Mouse (Mus musculus): ENCODE data around the gene Hist1h4n. TPM values are rescaled to one million over a fixed set of nuclear protein-coding genes. Genes with fewer than 3 reads are reported as not detected.
"Not testable (repeated sequence)": the region's sequence is repeated elsewhere in the genome, so short reads cannot be mapped to it uniquely, and the experiment has no call there.

Hist1h4n gene
- total RNA-seq, 1 experiment: 3,405 TPM

GRCm38 (mm10) chr13:21783734-21784161 is 48.2 kb downstream of the Hist1h4n start:
- H3K9me3 ChIP-seq (ENCODE audit: control insufficient read depth, insufficient read depth, low read depth, low read length): no peaks in the 10 kb centered on the region
- no peaks in the 10 kb centered on the region for H3K36me3 ChIP-seq (ENCODE audit: control insufficient read depth, insufficient read depth, low read length, poor library complexity, severe bottlenecking)
- H3K4me1 ChIP-seq (ENCODE audit: control insufficient read depth in 2 of 2, insufficient read depth in 2 of 2, low read length in 2 of 2, poor library complexity in 1 of 2): peaks cover 0 to 2% of the 10 kb centered on the region in 2 experiments; a peak in 2 of 4 replicates
- peak overlapping the region; percentile 40; the same call in 1 of the 2 replicates for H3K27ac ChIP-seq (ENCODE audit: insufficient read depth, low read depth, low read length, poor library complexity, severe bottlenecking)
- peak overlapping the region; percentile 13 to 30; a peak in 2 of 4 replicates for H3K4me3 ChIP-seq (ENCODE audit: insufficient read depth in 1 of 2, low read depth in 1 of 2, low read length in 2 of 2, poor library complexity in 1 of 2, severe bottlenecking in 1 of 2)
- peak overlapping the region; percentile 38; the same call in 1 of the 2 replicates for H3K9ac ChIP-seq (ENCODE audit: insufficient read depth, low read depth, low read length, poor library complexity, severe bottlenecking)
- peak; percentile 58 for DNase-seq (ENCODE audit: low read depth, low spot score)
- TF ChIP-seq ZNF384 (IDR thresholded peaks at IDR 0.05; ENCODE audit: low read depth, low read length) (peak; percentile 87), ZC3H11A (IDR thresholded peaks at IDR 0.05; ENCODE audit: borderline replicate concordance, low read depth, low read length) (no peak), CHD2 (IDR thresholded peaks at IDR 0.05; ENCODE audit: low read depth, low read length) (no peak), MAFK (IDR thresholded peaks at IDR 0.05; ENCODE audit: insufficient read depth, low read depth, low read length) (no peak)
- in situ Hi-C loops (cut with MboI; ENCODE audit: low sequenced_read_pairs in 2 of 2, unreplicated experiment in 2 of 2): no loop called here

GRCm38 (mm10) chr13:21783255-21783617 is 48.8 kb downstream of the Hist1h4n start, which contains the start of gene Hist1h3i:
Gene Hist1h3i, minus strand, starts transcription at chr13:21783370.
- no peaks in the 10 kb centered on the region for H3K9me3 ChIP-seq (ENCODE audit: control insufficient read depth, insufficient read depth, low read depth, low read length)
- peak; percentile 66 for DNase-seq (ENCODE audit: low read depth, low spot score)
- peak within 1 kb of the TSS; percentile 32 to 69 for H3K4me3 ChIP-seq (ENCODE audit: insufficient read depth in 1 of 2, low read depth in 1 of 2, low read length in 2 of 2, poor library complexity in 1 of 2, severe bottlenecking in 1 of 2)
- TF ChIP-seq MAFK (IDR thresholded peaks at IDR 0.05; ENCODE audit: insufficient read depth, low read depth, low read length) (peak; percentile 76; the same call in 1 of the 2 replicates), ZC3H11A (IDR thresholded peaks at IDR 0.05; ENCODE audit: borderline replicate concordance, low read depth, low read length) (no peak)
- peaks cover 0 to 2% of the 10 kb centered on the region in 2 experiments; a peak in 2 of 4 replicates for H3K4me1 ChIP-seq (ENCODE audit: control insufficient read depth in 2 of 2, insufficient read depth in 2 of 2, low read length in 2 of 2, poor library complexity in 1 of 2)
- H3K9ac ChIP-seq (ENCODE audit: insufficient read depth, low read depth, low read length, poor library complexity, severe bottlenecking): peak within 1 kb of the TSS; percentile 79
- in situ Hi-C loops (cut with MboI; ENCODE audit: low sequenced_read_pairs in 2 of 2, unreplicated experiment in 2 of 2): no loop called here
- no peaks in the 10 kb centered on the region for H3K36me3 ChIP-seq (ENCODE audit: control insufficient read depth, insufficient read depth, low read length, poor library complexity, severe bottlenecking)
- peak within 1 kb of the TSS; percentile 74 for H3K27ac ChIP-seq (ENCODE audit: insufficient read depth, low read depth, low read length, poor library complexity, severe bottlenecking)

GRCm38 (mm10) chr13:21782361-21783254 is 49.4 kb downstream of the Hist1h4n start:
- DNase-seq (ENCODE audit: low read depth, low spot score); in situ Hi-C loops (cut with MboI; ENCODE audit: low sequenced_read_pairs in 2 of 2, unreplicated experiment in 2 of 2); H3K4me1 ChIP-seq (ENCODE audit: control insufficient read depth in 2 of 2, insufficient read depth in 2 of 2, low read length in 2 of 2, poor library complexity in 1 of 2); H3K36me3 ChIP-seq (ENCODE audit: control insufficient read depth, insufficient read depth, low read length, poor library complexity, severe bottlenecking); H3K9me3 ChIP-seq (ENCODE audit: control insufficient read depth, insufficient read depth, low read depth, low read length): not testable (repeated sequence)
- Histone ChIP-seq H3K27ac (ENCODE audit: insufficient read depth, low read depth, low read length, poor library complexity, severe bottlenecking) (peak overlapping the region; percentile 74), H3K4me3 (ENCODE audit: insufficient read depth in 1 of 2, low read depth in 1 of 2, low read length in 2 of 2, poor library complexity in 1 of 2, severe bottlenecking in 1 of 2) (peak overlapping the region; percentile 32 to 69), H3K9ac (ENCODE audit: insufficient read depth, low read depth, low read length, poor library complexity, severe bottlenecking) (peak overlapping the region; percentile 79)
- 0 out of 2 replicates have a peak, but pooled peaks have one; percentile 16 for TF ChIP-seq HCFC1 (IDR thresholded peaks at IDR 0.05; ENCODE audit: borderline replicate concordance, insufficient read depth, low read length)

Other genes starting within 250 kb of the Hist1h4n start
- gene Olfr1362, start 218.2 kb downstream of the Hist1h4n start, total RNA-seq (2012; rRNA removed): not detected in 2 replicates
- 0.13 TPM in 1 of 2 replicates, not detected in the other for gene Olfr11, start 189.7 kb downstream of the Hist1h4n start, total RNA-seq (2012; rRNA removed)
- not detected in 2 replicates for gene Olfr1361, start 168.8 kb downstream of the Hist1h4n start, total RNA-seq (2012; rRNA removed)
- gene Olfr1360, start 154.8 kb downstream of the Hist1h4n start, total RNA-seq (2012; rRNA removed): not detected in 2 replicates
- gene Olfr1359, start 134.1 kb downstream of the Hist1h4n start, total RNA-seq (2012; rRNA removed): not detected in 2 replicates
- gene Hist1h2bl, start 116.1 kb downstream of the Hist1h4n start, total RNA-seq (2012; rRNA removed): 1,275 and 1,694 TPM in 2 replicates
- gene Hist1h2ai, start 115.8 kb downstream of the Hist1h4n start, total RNA-seq (2012; rRNA removed): 1,685 and 2,304 TPM in 2 replicates
- 2,227 and 2,394 TPM in 2 replicates for gene Hist1h3h, start 114.5 kb downstream of the Hist1h4n start, total RNA-seq (2012; rRNA removed)
- gene Hist1h2bm, start 110.2 kb downstream of the Hist1h4n start, total RNA-seq (2012; rRNA removed): 468 and 757 TPM in 2 replicates
- gene Hist1h4j, start 97.1 kb downstream of the Hist1h4n start, total RNA-seq (2012; rRNA removed): 158 and 260 TPM in 2 replicates
- 2,674 and 2,766 TPM in 2 replicates for gene Hist1h4k, start 81.7 kb downstream of the Hist1h4n start, total RNA-seq (2012; rRNA removed)
- 1,029 and 1,218 TPM in 2 replicates for gene Hist1h2ak, start 78.4 kb downstream of the Hist1h4n start, total RNA-seq (2012; rRNA removed)
- gene Hist1h2bn, start 78.1 kb downstream of the Hist1h4n start, total RNA-seq (2012; rRNA removed): 306 and 496 TPM in 2 replicates
- 619 and 849 TPM in 2 replicates for gene Hist1h1b, start 51.6 kb downstream of the Hist1h4n start, total RNA-seq (2012; rRNA removed)
- 874 and 1,089 TPM in 2 replicates for gene Hist1h3i, start 48.8 kb downstream of the Hist1h4n start, total RNA-seq (2012; rRNA removed)
- gene Hist1h2an, start 45.0 kb downstream of the Hist1h4n start, total RNA-seq (2012; rRNA removed): 657 and 889 TPM in 2 replicates
- 634 and 879 TPM in 2 replicates for gene Hist1h2bp, start 44.7 kb downstream of the Hist1h4n start, total RNA-seq (2012; rRNA removed)
- gene Hist1h2bq, start 22.0 kb downstream of the Hist1h4n start, total RNA-seq (2012; rRNA removed): 1,775 and 2,433 TPM in 2 replicates
- 669 TPM in 1 of 2 replicates, not detected in the other for gene Hist1h2ao, start 21.7 kb downstream of the Hist1h4n start, total RNA-seq (2012; rRNA removed)
- 9.8 and 22.8 TPM in 2 replicates for gene Hist1h4m, start 20.4 kb downstream of the Hist1h4n start, total RNA-seq (2012; rRNA removed)
- 3,404 and 3,578 TPM in 2 replicates for gene Hist1h2ap, start 1.3 kb upstream of the Hist1h4n start, total RNA-seq (2012; rRNA removed)
- gene Hist1h2br, start 1.5 kb upstream of the Hist1h4n start, total RNA-seq (2012; rRNA removed): 1,712 and 2,111 TPM in 2 replicates
- gene Zfp184, start 112.9 kb upstream of the Hist1h4n start, total RNA-seq (2012; rRNA removed): 5.4 and 6.2 TPM in 2 replicates
- gene Pom121l2, start 149.0 kb upstream of the Hist1h4n start, total RNA-seq (2012; rRNA removed): 0.26 and 0.31 TPM in 2 replicates
- gene Prss16, start 177.5 kb upstream of the Hist1h4n start, total RNA-seq (2012; rRNA removed): 2.6 and 2.9 TPM in 2 replicates
- 1,543 and 2,450 TPM in 2 replicates for gene Hist1h2ah, start 203.4 kb upstream of the Hist1h4n start, total RNA-seq (2012; rRNA removed)
- 1,340 and 1,966 TPM in 2 replicates for gene Hist1h2bk, start 203.7 kb upstream of the Hist1h4n start, total RNA-seq (2012; rRNA removed)
- 814 and 830 TPM in 2 replicates for gene Hist1h4i, start 209.2 kb upstream of the Hist1h4n start, total RNA-seq (2012; rRNA removed)
- gene Hist1h2ag, start 210.7 kb upstream of the Hist1h4n start, total RNA-seq (2012; rRNA removed): 786 and 868 TPM in 2 replicates
- 1,371 and 1,735 TPM in 2 replicates for gene Hist1h2bj, start 211.0 kb upstream of the Hist1h4n start, total RNA-seq (2012; rRNA removed)